Mouse (Mus musculus): Measurements from ENCODE around the gene Alg3. TPM values are rescaled to one million over a fixed set of nuclear protein-coding genes. Genes with fewer than 3 reads are reported as not detected.

Gene Alg3
- total and polyA plus RNA-seq, 2 experiments from 2014 or later, result 19.0 to 30.3 TPM

DNA sequence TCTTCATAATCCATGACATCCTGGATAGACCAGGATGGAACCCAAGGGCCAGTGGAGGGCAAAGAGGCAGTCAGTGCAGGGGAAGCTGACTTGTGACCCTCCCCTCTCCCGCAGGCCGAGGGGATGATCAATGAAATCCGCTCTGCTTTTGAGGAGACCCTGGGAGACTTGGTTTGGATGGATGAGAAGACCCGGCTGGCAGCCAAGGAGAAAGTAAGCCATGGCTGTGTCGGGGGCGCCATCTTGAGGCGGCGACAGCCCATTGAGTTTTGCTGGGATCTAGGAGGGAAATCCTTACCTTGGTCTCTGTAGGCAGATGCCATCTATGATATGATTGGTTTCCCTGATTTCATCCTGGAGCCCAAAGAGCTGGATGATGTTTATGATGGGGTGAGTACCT lies 30.6 kb upstream of the Alg3 start:
- Histone ChIP-seq H3K36me3 (ENCODE audit: insufficient read depth) (peaks cover 20% of the 10 kb centered on the region), H3K9ac (no peak overlapping the region), H3K4me3 (ENCODE audit: low read depth, low read length) (no peak overlapping the region), H3K4me2 (ENCODE audit: low read depth) (no peak overlapping the region), H3K27me3 (ENCODE audit: insufficient read depth, low read length) (no peaks in the 10 kb centered on the region), H3K9me3 (ENCODE audit: low read length) (no peaks in the 10 kb centered on the region), H3K4me1 (ENCODE audit: insufficient read depth) (peaks cover 7% of the 10 kb centered on the region; the same call in 1 of the 2 replicates), H3K27ac (ENCODE audit: low read depth, low read length) (no peak overlapping the region)
- 1% methylated on average over 8 of the region's 8 CpGs for WGBS
- DNase-seq (peak; percentile 88), ATAC-seq (peak; percentile 68)
- TF ChIP-seq CTCF (IDR thresholded peaks at IDR 0.05; ENCODE audit: low read depth), result peak; percentile 91

DNA sequence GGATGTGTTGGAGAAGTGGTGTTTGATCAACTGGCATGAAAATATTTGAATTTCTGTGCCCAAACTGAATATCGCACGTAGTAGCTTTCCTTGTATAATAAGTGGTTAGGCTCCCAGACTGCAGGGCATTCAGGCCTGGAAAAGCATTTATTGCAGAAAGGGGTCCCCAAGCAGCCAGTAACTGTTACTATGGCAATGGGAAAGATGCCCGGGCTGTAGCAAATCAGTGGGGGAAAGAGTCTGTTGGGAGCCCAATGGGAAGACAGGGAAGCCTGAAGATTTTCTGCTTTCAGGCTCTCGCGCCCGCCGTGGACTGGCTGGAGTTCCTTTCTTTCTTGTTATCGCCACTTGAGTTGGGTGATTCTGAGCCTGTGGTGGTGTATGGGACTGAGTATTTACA lies 26.8 kb upstream of the Alg3 start:
- Histone ChIP-seq H3K4me1 (ENCODE audit: insufficient read depth) (peaks cover 7% of the 10 kb centered on the region; the same call in 1 of the 2 replicates), H3K27me3 (ENCODE audit: insufficient read depth, low read length) (no peaks in the 10 kb centered on the region), H3K36me3 (ENCODE audit: insufficient read depth) (no peaks in the 10 kb centered on the region), H3K9ac (no peak overlapping the region), H3K4me2 (ENCODE audit: low read depth) (peak overlapping the region; percentile 35), H3K4me3 (ENCODE audit: low read depth, low read length) (no peak overlapping the region), H3K27ac (ENCODE audit: low read depth, low read length) (peak overlapping the region; percentile 58; the same call in 1 of the 2 replicates), H3K9me3 (ENCODE audit: low read length) (no peaks in the 10 kb centered on the region)
- ATAC-seq (peak; percentile 93), DNase-seq (peak; percentile 88)
- no peak for TF ChIP-seq CTCF (IDR thresholded peaks at IDR 0.05; ENCODE audit: low read depth)
- WGBS, result 30% methylated on average over 8 of the region's 8 CpGs

DNA sequence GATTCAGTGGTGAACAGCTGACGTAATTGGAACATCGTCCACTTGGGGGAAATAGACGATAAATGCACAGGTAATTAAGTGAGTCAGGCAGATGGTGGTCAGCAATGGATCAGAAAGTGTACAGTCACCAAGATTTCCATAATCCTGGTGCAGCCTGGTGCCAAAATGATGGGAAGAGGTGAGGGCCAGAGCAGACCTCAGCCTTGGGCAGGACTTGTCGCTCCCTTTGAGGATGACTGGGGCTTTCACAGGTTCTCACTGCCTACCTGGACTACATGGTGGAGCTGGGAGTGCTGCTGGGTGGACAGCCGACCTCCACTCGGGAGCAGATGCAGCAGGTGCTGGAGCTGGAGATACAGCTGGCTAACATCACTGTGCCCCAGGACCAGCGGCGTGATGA lies 25.9 kb upstream of the Alg3 start:
- H3K4me1 ChIP-seq (ENCODE audit: insufficient read depth), result peaks cover 7% of the 10 kb centered on the region; the same call in 1 of the 2 replicates
- DNase-seq (no peak), ATAC-seq (no peak)
- no peak overlapping the region for H3K4me3 ChIP-seq (ENCODE audit: low read depth, low read length)
- no peak overlapping the region for H3K4me2 ChIP-seq (ENCODE audit: low read depth)
- no peaks in the 10 kb centered on the region for H3K27me3 ChIP-seq (ENCODE audit: insufficient read depth, low read length)
- no peak overlapping the region for H3K27ac ChIP-seq (ENCODE audit: low read depth, low read length)
- WGBS, result 85% methylated on average over 8 of the region's 8 CpGs
- no peaks in the 10 kb centered on the region; the same call in 1 of the 2 replicates for H3K36me3 ChIP-seq (ENCODE audit: insufficient read depth)
- no peak for TF ChIP-seq CTCF (IDR thresholded peaks at IDR 0.05; ENCODE audit: low read depth)
- no peaks in the 10 kb centered on the region for H3K9me3 ChIP-seq (ENCODE audit: low read length)
- H3K9ac ChIP-seq, result no peak overlapping the region

DNA sequence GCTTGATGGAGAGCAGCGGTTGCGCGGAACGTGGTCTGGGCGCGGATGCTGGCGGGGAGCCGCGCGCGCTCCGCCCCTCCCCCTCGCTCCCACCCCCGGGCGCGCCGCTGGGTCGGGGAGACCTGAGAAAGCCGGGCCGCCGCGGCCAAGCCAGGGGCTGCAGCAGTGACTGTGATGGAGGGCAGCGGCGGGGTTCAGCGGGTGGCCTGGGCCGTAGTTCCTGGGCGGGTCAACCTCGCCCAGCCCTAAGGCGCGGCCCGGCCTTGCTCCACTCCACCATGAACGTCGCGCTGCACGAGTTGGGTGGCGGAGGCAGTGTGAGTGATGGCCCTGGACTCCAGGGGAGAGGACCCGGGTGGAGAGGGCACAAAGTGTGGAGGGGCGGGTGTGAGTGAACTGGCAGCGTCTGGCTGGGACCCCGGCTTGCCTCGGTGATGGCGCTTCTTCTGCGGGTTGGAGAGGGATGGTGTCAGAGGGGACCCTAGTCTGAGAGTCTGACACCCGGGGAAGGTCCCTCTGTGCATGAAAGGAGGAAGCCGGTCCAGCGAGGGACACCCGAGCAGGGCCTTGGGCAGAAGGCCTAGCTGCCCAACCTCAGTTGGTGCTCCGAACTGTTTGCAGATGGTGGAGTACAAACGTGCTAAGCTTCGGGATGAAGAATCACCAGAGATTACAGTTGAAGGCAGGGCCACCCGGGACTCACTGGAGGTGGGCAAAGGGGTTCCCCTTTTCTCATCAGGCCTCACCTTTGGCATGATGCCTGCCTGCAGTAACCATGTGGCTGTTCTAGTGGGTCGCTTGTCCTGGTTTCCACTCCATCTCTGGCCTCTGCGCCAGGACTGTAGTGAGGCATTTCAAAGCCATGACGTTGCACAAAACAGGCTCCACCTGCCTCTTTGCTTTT lies 18.4 kb upstream of the Alg3 start, which contains the start of gene Ece2:
Ece2 (plus strand) TSS at position 98 of the 904 bp plus-strand sequence.
- peaks cover 5% of the 10 kb centered on the region; the same call in 1 of the 2 replicates for H3K4me1 ChIP-seq (ENCODE audit: insufficient read depth)
- H3K9me3 ChIP-seq (ENCODE audit: low read length), result no peaks in the 10 kb centered on the region
- peak within 1 kb of the TSS; percentile 79 for H3K27ac ChIP-seq (ENCODE audit: low read depth, low read length)
- ATAC-seq, result peak; percentile 53
- no peak for TF ChIP-seq CTCF (IDR thresholded peaks at IDR 0.05; ENCODE audit: low read depth)
- WGBS, result 6% methylated on average over 49 of the region's 54 CpGs
- peak within 1 kb of the TSS; percentile 78 for H3K9ac ChIP-seq
- no peaks in the 10 kb centered on the region; the same call in 1 of the 2 replicates for H3K36me3 ChIP-seq (ENCODE audit: insufficient read depth)
- peak; percentile 55 for DNase-seq
- peak within 1 kb of the TSS; percentile 91 for H3K4me2 ChIP-seq (ENCODE audit: low read depth)
- peak within 1 kb of the TSS; percentile 57 for H3K4me3 ChIP-seq (ENCODE audit: low read depth, low read length)
- no peaks in the 10 kb centered on the region for H3K27me3 ChIP-seq (ENCODE audit: insufficient read depth, low read length)

DNA sequence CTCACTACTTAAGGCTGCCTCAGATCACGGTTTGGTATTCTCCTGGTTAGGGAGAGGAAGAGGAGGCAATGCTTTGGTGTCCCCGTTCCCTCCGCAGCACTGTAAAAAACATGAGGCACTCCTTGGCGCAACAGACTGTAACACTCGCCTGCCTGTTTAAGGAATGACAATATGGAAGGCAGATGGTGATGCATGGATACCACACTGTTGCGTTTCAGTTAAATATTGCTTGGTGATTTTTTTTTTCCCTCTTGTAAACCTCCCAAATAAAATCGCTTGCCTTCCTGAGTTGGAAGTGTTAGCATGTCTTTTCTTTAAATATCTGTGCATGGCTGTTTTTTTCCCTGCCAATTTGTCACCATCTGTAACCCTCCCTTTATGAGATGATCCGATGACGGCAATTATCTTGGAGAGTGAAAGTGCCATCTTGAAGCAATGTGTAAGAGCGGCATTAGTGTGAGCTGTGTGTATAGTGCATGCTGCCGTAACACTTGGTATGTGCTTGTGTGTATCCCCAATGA lies 17.4 kb upstream of the Alg3 start:
- H3K4me2 ChIP-seq (ENCODE audit: low read depth), result peak overlapping the region; percentile 91
- peak overlapping the region; percentile 57 for H3K4me3 ChIP-seq (ENCODE audit: low read depth, low read length)
- 28% methylated on average over 11 of the region's 11 CpGs for WGBS
- no peaks in the 10 kb centered on the region for H3K9me3 ChIP-seq (ENCODE audit: low read length)
- H3K36me3 ChIP-seq (ENCODE audit: insufficient read depth), result no peaks in the 10 kb centered on the region; the same call in 1 of the 2 replicates
- H3K9ac ChIP-seq, result no peak overlapping the region
- DNase-seq, result peak; percentile 84
- no peaks in the 10 kb centered on the region for H3K27me3 ChIP-seq (ENCODE audit: insufficient read depth, low read length)
- H3K4me1 ChIP-seq (ENCODE audit: insufficient read depth), result peaks cover 5% of the 10 kb centered on the region; the same call in 1 of the 2 replicates
- H3K27ac ChIP-seq (ENCODE audit: low read depth, low read length), result peak overlapping the region; percentile 79
- TF ChIP-seq CTCF (IDR thresholded peaks at IDR 0.05; ENCODE audit: low read depth), result no peak
- ATAC-seq, result peak; percentile 87

DNA sequence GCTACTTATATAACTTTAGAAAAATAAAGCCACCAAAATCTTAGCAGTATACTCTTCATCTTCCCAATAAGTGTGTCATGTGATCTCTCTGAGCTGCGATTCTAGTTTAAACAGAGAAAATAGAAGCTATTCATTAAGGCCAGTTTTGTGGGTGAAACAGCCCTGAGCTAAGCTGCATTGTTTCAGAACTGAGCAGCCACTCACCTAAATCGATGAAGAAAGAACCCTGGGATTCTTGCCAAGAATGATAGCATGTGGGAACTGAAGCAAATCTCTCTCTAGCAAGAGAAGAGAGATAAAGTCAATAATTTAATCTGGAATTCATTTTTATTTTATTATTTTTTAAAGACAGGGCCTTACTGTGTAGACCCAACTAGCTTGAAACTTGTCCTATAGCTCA lies 11.7 kb upstream of the Alg3 start:
- no peak overlapping the region for H3K4me3 ChIP-seq (ENCODE audit: low read depth, low read length)
- no peaks in the 10 kb centered on the region for H3K9me3 ChIP-seq (ENCODE audit: low read length)
- no peak overlapping the region for H3K4me2 ChIP-seq (ENCODE audit: low read depth)
- H3K4me1 ChIP-seq (ENCODE audit: insufficient read depth), result peaks cover 5% of the 10 kb centered on the region; the same call in 1 of the 2 replicates
- 14% methylated on average over 2 of the region's 2 CpGs for WGBS
- H3K27me3 ChIP-seq (ENCODE audit: insufficient read depth, low read length), result no peaks in the 10 kb centered on the region
- ATAC-seq (no peak), DNase-seq (no peak)
- H3K9ac ChIP-seq, result no peak overlapping the region
- H3K27ac ChIP-seq (ENCODE audit: low read depth, low read length), result no peak overlapping the region
- H3K36me3 ChIP-seq (ENCODE audit: insufficient read depth), result no peaks in the 10 kb centered on the region
- no peak for TF ChIP-seq CTCF (IDR thresholded peaks at IDR 0.05; ENCODE audit: low read depth)
